Mouse (Mus musculus) kidney, embryonic 15.5 days (tissue): Measurements from ENCODE around the gene Ing4. TPM values are rescaled to one million over a fixed set of nuclear protein-coding genes. Genes with fewer than 3 reads are reported as not detected.
A peak's percentile ranks its signal among the peaks of the same experiment; 100 is the strongest.
"Not testable (repeated sequence)": the region's sequence is repeated elsewhere in the genome, so short reads cannot be mapped to it uniquely, and the experiment has no call there.

ENCODE experiments used
- ATAC-seq: fragments of 200-750 bp; cut with Nextera tagmentation; replicated peaks from 2 replicates; pipeline ENCODE4 v1.8.0; 2017; ENCODE audit warnings: moderate TSS enrichment; ENCODE audit not compliant: low FRiP score
- H3K27ac ChIP-seq: fragments of 300-500 bp; sonication (generic); 2 replicates; pipeline ENCODE4 v1.5.1; 2015; ENCODE audit warnings: mild to moderate bottlenecking, inconsistent platforms
- H3K27me3 ChIP-seq: fragments of 300-500 bp; sonication (generic); 2 replicates; pipeline ENCODE4 v1.6.1; 2015; ENCODE audit warnings: inconsistent platforms
- H3K36me3 ChIP-seq: fragments of 300-500 bp; sonication (generic); 2 replicates; pipeline ENCODE4 v1.6.1; 2015; ENCODE audit warnings: inconsistent platforms
- H3K4me1 ChIP-seq: fragments of 300-500 bp; sonication (generic); 2 replicates; pipeline ENCODE4 v1.6.1; 2015; ENCODE audit warnings: inconsistent platforms
- H3K4me2 ChIP-seq: fragments of 300-500 bp; sonication (generic); 2 replicates; pipeline ENCODE4 v1.6.1; 2015; ENCODE audit warnings: moderate library complexity, mild to moderate bottlenecking, inconsistent platforms
- H3K4me3 ChIP-seq: fragments of 300-500 bp; sonication (generic); replicated peaks from 2 replicates; pipeline ENCODE4 v1.5.1; 2015; ENCODE audit warnings: mild to moderate bottlenecking, inconsistent platforms
- H3K9ac ChIP-seq: fragments of 300-500 bp; sonication (generic); 2 replicates; pipeline ENCODE4 v1.6.1; 2015; ENCODE audit warnings: mild to moderate bottlenecking, inconsistent platforms
- H3K9me3 ChIP-seq: fragments of 300-500 bp; sonication (generic); replicated peaks from 2 replicates; pipeline ENCODE4 v1.6.1; 2016; ENCODE audit warnings: inconsistent platforms
- WGBS: fragments of 180-500 bp; shearing (Covaris S2); methylation state at CpG from one replicate; pipeline ENCODE4 v1.1.7; 2015; ENCODE audit warnings: mixed read lengths; 5-methylcytosine and 5-hydroxymethylcytosine counted together
- polyA plus RNA-seq: library from polyadenylated mRNA; unstranded; fragments of >200 nt; fragmentation: Nextera tagmentation; extraction: Ambion mirVana; gene quantifications from 2 replicates; pipeline ENCODE4 v1.2.1, GENCODE M21; 2015

Ing4 gene
- polyA plus RNA-seq, 1 experiment from 2014 or later, result 138 TPM

- 90% methylated on average over 7 of the region's 7 CpGs for WGBS
- H3K4me1 ChIP-seq, result peaks cover 16% of the 10 kb centered on the region; the same call in 1 of the 2 replicates
- H3K4me2 ChIP-seq, result no peak overlapping the region
- H3K4me3 ChIP-seq, result no peak overlapping the region
- H3K36me3 ChIP-seq, result peaks cover 60% of the 10 kb centered on the region
- H3K27ac ChIP-seq, result no peak overlapping the region
- no peaks in the 10 kb centered on the region for H3K9me3 ChIP-seq
- no peak overlapping the region for H3K9ac ChIP-seq
- ATAC-seq, result no peak
- no peaks in the 10 kb centered on the region for H3K27me3 ChIP-seq
These were observed 2.5 kb downstream of the Ing4 start for GRCm38 (mm10) chr6:125042081-125042480.

- no peaks in the 10 kb centered on the region for H3K27me3 ChIP-seq
- no peak overlapping the region for H3K27ac ChIP-seq
- WGBS, result 41% methylated on average over 5 of the region's 5 CpGs
- peak; percentile 48 for ATAC-seq
- H3K4me2 ChIP-seq, result no peak overlapping the region
- H3K4me3 ChIP-seq, result no peak overlapping the region
- no peaks in the 10 kb centered on the region for H3K9me3 ChIP-seq
- H3K4me1 ChIP-seq, result no peaks in the 10 kb centered on the region
- no peak overlapping the region for H3K9ac ChIP-seq
- peaks cover 88% of the 10 kb centered on the region for H3K36me3 ChIP-seq
These were observed 7.1 kb downstream of the Ing4 start for GRCm38 (mm10) chr6:125046691-125047090.

GRCm38 (mm10) chr6:125049678-125050077 is 10.1 kb downstream of the Ing4 start, which contains the start of gene Acrbp:
TSS of gene Acrbp (plus strand) at chr6:125049689.
- Histone ChIP-seq H3K9ac (no peak within 1 kb of the TSS), H3K27ac (no peak within 1 kb of the TSS), H3K9me3 (no peaks in the 10 kb centered on the region), H3K4me2 (no peak within 1 kb of the TSS), H3K36me3 (peaks cover 95% of the 10 kb centered on the region), H3K27me3 (no peaks in the 10 kb centered on the region), H3K4me3 (no peak within 1 kb of the TSS), H3K4me1 (no peaks in the 10 kb centered on the region)
- 0 out of 2 replicates have a peak, but pooled peaks have one; percentile 30 for ATAC-seq
- 46% methylated on average over 20 of the region's 20 CpGs for WGBS

GRCm38 (mm10) chr6:125051237-125051636 is 11.7 kb downstream of the Ing4 start:
- 69% methylated on average over 5 of the region's 5 CpGs for WGBS
- no peak for ATAC-seq

GRCm38 (mm10) chr6:125061493-125061892 is 21.9 kb downstream of the Ing4 start:
- no peaks in the 10 kb centered on the region for H3K9me3 ChIP-seq
- H3K4me1 ChIP-seq, result peaks cover 12% of the 10 kb centered on the region
- WGBS, result 15% methylated on average over 6 of the region's 6 CpGs
- H3K4me2 ChIP-seq, result no peak overlapping the region
- no peak overlapping the region for H3K27ac ChIP-seq
- H3K4me3 ChIP-seq, result no peak overlapping the region
- H3K36me3 ChIP-seq, result no peaks in the 10 kb centered on the region
- no peaks in the 10 kb centered on the region for H3K27me3 ChIP-seq
- peak; percentile 87 for ATAC-seq
- no peak overlapping the region for H3K9ac ChIP-seq

More at GRCm38 (mm10) chr6:125051237-125051636, 11.7 kb downstream of the Ing4 start:
- no peak overlapping the region for H3K4me3 ChIP-seq
- H3K4me2 ChIP-seq, result no peak overlapping the region
- H3K27me3 ChIP-seq, result no peaks in the 10 kb centered on the region
- no peaks in the 10 kb centered on the region for H3K4me1 ChIP-seq
- H3K27ac ChIP-seq, result no peak overlapping the region
- no peak overlapping the region for H3K9ac ChIP-seq
- H3K36me3 ChIP-seq, result peaks cover 88% of the 10 kb centered on the region
- no peaks in the 10 kb centered on the region for H3K9me3 ChIP-seq

- no peak overlapping the region for H3K27ac ChIP-seq
- H3K9me3 ChIP-seq, result no peaks in the 10 kb centered on the region
- no peak for ATAC-seq
- no peak overlapping the region for H3K9ac ChIP-seq
- WGBS, result 78% methylated on average over 5 of the region's 5 CpGs
- no peak overlapping the region for H3K4me3 ChIP-seq
- no peak overlapping the region for H3K4me2 ChIP-seq
- peaks cover 12% of the 10 kb centered on the region for H3K4me1 ChIP-seq
- H3K27me3 ChIP-seq, result no peaks in the 10 kb centered on the region
- no peaks in the 10 kb centered on the region for H3K36me3 ChIP-seq
These were observed 23.0 kb downstream of the Ing4 start for GRCm38 (mm10) chr6:125062511-125062910.

- no peak for ATAC-seq
- no peak overlapping the region for H3K9ac ChIP-seq
- WGBS, result 84% methylated on average over 6 of the region's 6 CpGs
- H3K36me3 ChIP-seq, result no peaks in the 10 kb centered on the region
- no peak overlapping the region for H3K27ac ChIP-seq
- no peaks in the 10 kb centered on the region for H3K27me3 ChIP-seq
- no peak overlapping the region for H3K4me2 ChIP-seq
- peaks cover 12% of the 10 kb centered on the region for H3K4me1 ChIP-seq
- no peaks in the 10 kb centered on the region for H3K9me3 ChIP-seq
- no peak overlapping the region for H3K4me3 ChIP-seq
These were observed 24.3 kb downstream of the Ing4 start for GRCm38 (mm10) chr6:125063906-125064305.

- H3K27me3 ChIP-seq, ATAC-seq, H3K36me3 ChIP-seq, H3K9me3 ChIP-seq, H3K9ac ChIP-seq, H3K27ac ChIP-seq, H3K4me2 ChIP-seq, H3K4me3 ChIP-seq: not testable (repeated sequence)
- 100% methylated on average over 1 of the region's 1 CpGs for WGBS
- H3K4me1 ChIP-seq, result peaks cover 12% of the 10 kb centered on the region
These were observed 25.7 kb downstream of the Ing4 start for GRCm38 (mm10) chr6:125065223-125065622.

- Histone ChIP-seq H3K36me3 (no peaks in the 10 kb centered on the region), H3K9me3 (no peaks in the 10 kb centered on the region), H3K4me1 (0 out of 2 replicates have a peak, but pooled peaks cover 4% of the 10 kb centered on the region), H3K27ac (no peak within 1 kb of the TSS), H3K4me2 (no peak within 1 kb of the TSS), H3K9ac (no peak within 1 kb of the TSS), H3K27me3 (no peaks in the 10 kb centered on the region), H3K4me3 (no peak within 1 kb of the TSS)
- 43% methylated on average over 8 of the region's 8 CpGs for WGBS
- ATAC-seq, result no peak
These were observed 28.0 kb downstream of the Ing4 start, which contains the start of gene Lpar5 for GRCm38 (mm10) chr6:125067571-125067995. TSS of gene Lpar5 (plus strand) at chr6:125067920.

GRCm38 (mm10) chr6:125071170-125071895 is 31.8 kb downstream of the Ing4 start:
- WGBS, result 81% methylated on average over 18 of the region's 18 CpGs
- no peak overlapping the region for H3K9ac ChIP-seq
- no peak overlapping the region for H3K4me2 ChIP-seq
- peak; percentile 52 for ATAC-seq
- no peak overlapping the region for H3K4me3 ChIP-seq
- no peaks in the 10 kb centered on the region for H3K36me3 ChIP-seq
- H3K27me3 ChIP-seq, result no peaks in the 10 kb centered on the region
- 0 out of 2 replicates have a peak, but pooled peaks cover 4% of the 10 kb centered on the region for H3K4me1 ChIP-seq
- H3K27ac ChIP-seq, result peak overlapping the region; percentile 70
- H3K9me3 ChIP-seq, result no peaks in the 10 kb centered on the region

- Histone ChIP-seq H3K4me3 (no peak overlapping the region), H3K27me3 (no peaks in the 10 kb centered on the region), H3K9ac (no peak overlapping the region), H3K27ac (peak overlapping the region; percentile 70), H3K9me3 (no peaks in the 10 kb centered on the region), H3K4me1 (0 out of 2 replicates have a peak, but pooled peaks cover 4% of the 10 kb centered on the region), H3K36me3 (no peaks in the 10 kb centered on the region), H3K4me2 (no peak overlapping the region)
- ATAC-seq, result peak; percentile 52; the same call in 1 of the 2 replicates
- WGBS, result 22% methylated on average over 2 of the region's 2 CpGs
These were observed 32.3 kb downstream of the Ing4 start for GRCm38 (mm10) chr6:125071896-125072279.

GRCm38 (mm10) chr6:125073825-125074224 is 34.3 kb downstream of the Ing4 start:
- 0 out of 2 replicates have a peak, but pooled peaks cover 4% of the 10 kb centered on the region for H3K4me1 ChIP-seq
- no peaks in the 10 kb centered on the region for H3K9me3 ChIP-seq
- WGBS, result 67% methylated on average over 8 of the region's 8 CpGs
- no peak for ATAC-seq
- H3K4me2 ChIP-seq, result no peak overlapping the region
- H3K4me3 ChIP-seq, result no peak overlapping the region
- H3K9ac ChIP-seq, result no peak overlapping the region
- H3K27me3 ChIP-seq, result no peaks in the 10 kb centered on the region
- no peak overlapping the region for H3K27ac ChIP-seq
- no peaks in the 10 kb centered on the region for H3K36me3 ChIP-seq
